Mouse (Mus musculus) testis, adult 2 months (tissue): ENCODE measurements around the gene Olfr453. TPM values are rescaled to one million over a fixed set of nuclear protein-coding genes. Genes with fewer than 3 reads are reported as not detected.

Experiments used
- H3K27ac ChIP-seq: fragments of 200-500 bp; 2 replicates; pipeline ENCODE4 v1.5.1; 2012; ENCODE audit warnings: low read depth, low read length; ENCODE audit not compliant: control insufficient read depth, insufficient read depth
- H3K27me3 ChIP-seq: fragments of 200-500 bp; 2 replicates; pipeline ENCODE4 v1.6.1; 2012; ENCODE audit warnings: mild to moderate bottlenecking, low read length, moderate library complexity; ENCODE audit not compliant: control insufficient read depth, insufficient read depth
- H3K36me3 ChIP-seq: fragments of 200-500 bp; 2 replicates; pipeline ENCODE4 v1.6.1; 2012; ENCODE audit warnings: mild to moderate bottlenecking, low read length; ENCODE audit not compliant: control insufficient read depth, insufficient read depth
- H3K4me1 ChIP-seq: fragments of 200-500 bp; 2 replicates; pipeline ENCODE4 v1.6.1; 2012; ENCODE audit warnings: low read length; ENCODE audit not compliant: control insufficient read depth, insufficient read depth
- H3K4me3 ChIP-seq: fragments of 200-500 bp; 2 replicates; pipeline ENCODE4 v1.5.1; 2012; ENCODE audit warnings: low read depth, mild to moderate bottlenecking, low read length, moderate library complexity, mixed read lengths; ENCODE audit not compliant: control insufficient read depth
- CTCF ChIP-seq: fragments of 200-500 bp; IDR thresholded peaks from 2 replicates; pipeline ENCODE4 v1.5.1; 2012; ENCODE audit warnings: low read depth, mild to moderate bottlenecking, inconsistent platforms, low read length, moderate library complexity; ENCODE audit not compliant: control insufficient read depth, insufficient read depth, insufficient replicate concordance
- POLR2A ChIP-seq: fragments of 200-500 bp; IDR thresholded peaks from 2 replicates; pipeline ENCODE4 v1.6.1; 2012; ENCODE audit warnings: low read depth, mild to moderate bottlenecking, inconsistent platforms, low read length, moderate library complexity; ENCODE audit not compliant: control insufficient read depth
- polyA plus RNA-seq: library from polyadenylated mRNA; depleted of rRNA; stranded (reverse); fragments of >200 nt; gene quantifications from 2 replicates; pipeline ENCODE4 v1.2.3, GENCODE M21; 2012; rRNA removed

Gene Olfr453
- polyA plus RNA-seq, 1 experiment, result not detected

DNA sequence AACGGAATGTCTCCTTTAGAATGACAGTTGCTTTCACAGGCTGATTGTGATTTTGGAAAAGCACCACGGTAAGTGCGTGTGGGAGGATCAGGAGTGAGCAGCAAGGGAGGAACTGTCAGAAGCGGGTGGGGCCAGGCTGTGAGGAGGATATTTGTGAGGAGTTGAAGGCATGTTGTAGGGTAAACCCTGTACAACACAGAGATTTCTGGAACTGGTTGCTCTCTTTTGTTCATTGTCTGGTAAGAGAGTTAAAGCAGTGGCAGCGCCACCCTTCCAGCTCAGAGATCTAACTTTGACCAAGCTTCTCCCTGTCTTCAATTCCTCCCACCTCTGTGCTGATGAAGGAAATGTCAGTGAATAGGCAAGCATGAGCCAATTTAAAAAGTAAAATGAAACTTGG, 3.1 kb downstream of the Olfr453 start:
- no peak for TF ChIP-seq POLR2A
- TF ChIP-seq CTCF, result no peak
- no peak overlapping the region for H3K27ac ChIP-seq
- H3K27me3 ChIP-seq, result no peaks in the 10 kb centered on the region
- H3K4me3 ChIP-seq, result no peak overlapping the region
- H3K36me3 ChIP-seq, result no peaks in the 10 kb centered on the region
- H3K4me1 ChIP-seq, result peaks cover 2% of the 10 kb centered on the region

DNA sequence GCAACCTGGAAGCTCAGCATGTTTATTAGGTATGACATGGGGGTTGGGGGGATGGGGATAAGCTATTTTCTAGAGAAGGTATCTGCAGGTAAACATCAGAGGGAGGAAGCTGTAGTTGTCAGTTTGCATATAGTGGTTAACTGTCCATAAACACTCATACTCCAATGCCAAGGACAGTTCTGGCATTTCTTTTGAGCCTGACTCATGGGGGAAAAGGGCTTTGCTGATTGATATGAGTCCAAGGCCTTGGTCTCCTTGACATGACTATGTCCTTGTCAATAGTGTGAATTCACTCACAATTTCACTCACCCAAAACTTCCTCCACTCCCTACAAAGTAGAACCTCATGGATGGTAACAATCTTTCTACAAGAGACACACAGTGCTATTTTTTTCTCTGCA, 8.7 kb downstream of the Olfr453 start:
- TF ChIP-seq POLR2A, result no peak
- no peak for TF ChIP-seq CTCF
- Histone ChIP-seq H3K4me3 (no peak overlapping the region), H3K36me3 (no peaks in the 10 kb centered on the region), H3K27me3 (no peaks in the 10 kb centered on the region), H3K4me1 (no peaks in the 10 kb centered on the region), H3K27ac (no peak overlapping the region)

DNA sequence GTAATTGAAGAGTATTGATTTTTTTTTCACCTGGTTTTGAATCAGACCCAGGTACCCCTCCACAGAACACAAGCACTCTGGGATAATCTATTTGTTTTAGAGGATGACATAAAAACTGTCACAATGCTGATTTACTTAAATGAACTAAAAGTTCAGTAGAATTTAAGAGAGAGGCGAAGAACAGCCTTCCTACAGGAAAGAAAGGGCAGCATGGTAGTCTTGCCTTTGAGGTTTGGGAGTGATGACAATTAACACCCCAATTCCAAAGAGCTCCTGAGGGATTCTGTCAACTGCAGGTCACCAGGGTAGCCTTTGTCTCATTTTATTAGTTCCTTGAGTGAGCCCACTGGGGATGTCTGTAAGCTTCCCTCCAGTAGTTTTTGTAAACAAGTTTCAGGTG, 16.9 kb downstream of the Olfr453 start, which contains the start of gene Olfr38:
Olfr38 (plus strand) TSS at position 301 of the 400 bp plus-strand sequence.
- Histone ChIP-seq H3K36me3 (no peaks in the 10 kb centered on the region), H3K4me1 (no peaks in the 10 kb centered on the region), H3K27ac (no peak within 1 kb of the TSS), H3K4me3 (no peak within 1 kb of the TSS), H3K27me3 (no peaks in the 10 kb centered on the region)
- TF ChIP-seq CTCF, result no peak
- TF ChIP-seq POLR2A, result no peak

DNA sequence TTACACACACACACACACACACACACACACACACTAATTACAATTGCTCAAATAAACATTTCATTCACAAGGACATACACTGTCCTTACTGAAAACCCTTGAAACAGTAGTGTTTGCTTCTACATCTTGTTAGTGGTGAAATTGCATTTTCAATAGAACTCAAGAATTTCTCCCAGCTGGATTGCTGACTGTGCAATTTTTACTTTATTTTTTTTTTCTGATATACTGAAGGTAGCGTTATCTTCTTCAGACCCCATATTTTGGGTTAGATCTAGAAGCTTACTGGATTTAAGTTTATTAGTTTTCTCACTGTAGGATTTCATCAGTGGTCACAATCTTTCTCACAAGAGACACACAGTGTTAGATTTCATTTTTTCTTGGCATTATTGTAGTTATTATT, 37.9 kb downstream of the Olfr453 start:
- TF ChIP-seq POLR2A (no peak), CTCF (no peak)
- Histone ChIP-seq H3K4me1 (no peaks in the 10 kb centered on the region), H3K27ac (no peak overlapping the region), H3K36me3 (no peaks in the 10 kb centered on the region), H3K27me3 (no peaks in the 10 kb centered on the region), H3K4me3 (no peak overlapping the region)

DNA sequence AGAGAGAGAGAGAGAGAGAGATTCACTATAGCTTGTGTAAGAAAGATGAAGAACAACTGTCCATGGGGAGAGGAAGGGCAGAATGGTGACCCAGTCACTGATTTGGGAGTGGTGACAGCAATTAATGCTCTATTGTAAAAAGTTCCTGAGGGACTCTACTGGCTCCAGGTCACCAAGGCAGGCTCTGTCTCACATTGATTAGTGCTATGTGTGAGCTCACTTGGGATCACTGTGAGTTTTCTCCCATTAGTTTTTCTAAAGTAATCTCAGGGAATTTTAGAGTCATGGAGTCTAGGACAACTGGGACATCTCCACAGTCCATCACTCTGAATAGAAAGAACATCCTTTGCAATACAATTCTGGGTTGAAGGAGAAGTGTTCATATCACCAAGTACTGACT, 45.6 kb downstream of the Olfr453 start, which contains the start of gene Olfr452:
Olfr452 (plus strand) TSS at position 301 of the 400 bp plus-strand sequence.
- H3K27ac ChIP-seq, result no peak within 1 kb of the TSS
- H3K4me1 ChIP-seq, result no peaks in the 10 kb centered on the region
- TF ChIP-seq POLR2A, result no peak
- no peak for TF ChIP-seq CTCF
- no peak within 1 kb of the TSS for H3K4me3 ChIP-seq
- no peaks in the 10 kb centered on the region for H3K36me3 ChIP-seq
- H3K27me3 ChIP-seq, result no peaks in the 10 kb centered on the region

DNA sequence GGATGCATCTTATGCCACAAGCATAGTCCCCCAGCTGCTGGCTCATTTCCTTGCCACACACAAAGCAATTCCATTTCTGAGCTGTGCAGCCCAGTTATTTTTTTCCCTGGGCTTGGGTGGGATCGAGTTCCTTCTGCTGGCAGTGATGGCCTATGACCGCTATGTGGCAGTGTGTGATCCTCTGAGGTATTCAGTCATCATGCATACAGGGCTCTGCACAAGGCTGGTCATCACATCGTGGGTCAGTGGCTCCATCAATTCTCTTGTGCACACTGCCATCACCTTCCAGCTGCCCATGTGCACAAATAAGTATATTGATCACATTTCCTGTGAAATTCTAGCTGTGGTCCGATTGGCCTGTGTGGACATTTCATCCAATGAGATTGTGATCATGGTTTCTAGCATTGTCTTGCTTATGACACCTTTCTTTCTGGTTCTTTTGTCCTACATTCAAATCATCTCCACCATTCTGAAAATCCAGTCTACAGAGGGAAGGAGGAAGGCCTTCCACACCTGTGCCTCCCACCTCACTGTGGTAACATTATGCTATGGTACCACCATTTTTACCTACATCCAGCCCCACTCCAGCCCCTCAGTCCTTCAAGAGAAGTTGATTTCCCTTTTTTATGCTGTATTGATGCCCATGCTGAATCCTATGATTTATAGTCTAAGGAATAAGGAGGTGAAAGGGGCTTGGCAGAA, 51.2 kb downstream of the Olfr453 start:
- no peaks in the 10 kb centered on the region for H3K36me3 ChIP-seq
- no peaks in the 10 kb centered on the region for H3K27me3 ChIP-seq
- no peaks in the 10 kb centered on the region for H3K4me1 ChIP-seq
- no peak overlapping the region for H3K4me3 ChIP-seq
- H3K27ac ChIP-seq, result no peak overlapping the region
- TF ChIP-seq POLR2A (no peak), CTCF (no peak)

DNA sequence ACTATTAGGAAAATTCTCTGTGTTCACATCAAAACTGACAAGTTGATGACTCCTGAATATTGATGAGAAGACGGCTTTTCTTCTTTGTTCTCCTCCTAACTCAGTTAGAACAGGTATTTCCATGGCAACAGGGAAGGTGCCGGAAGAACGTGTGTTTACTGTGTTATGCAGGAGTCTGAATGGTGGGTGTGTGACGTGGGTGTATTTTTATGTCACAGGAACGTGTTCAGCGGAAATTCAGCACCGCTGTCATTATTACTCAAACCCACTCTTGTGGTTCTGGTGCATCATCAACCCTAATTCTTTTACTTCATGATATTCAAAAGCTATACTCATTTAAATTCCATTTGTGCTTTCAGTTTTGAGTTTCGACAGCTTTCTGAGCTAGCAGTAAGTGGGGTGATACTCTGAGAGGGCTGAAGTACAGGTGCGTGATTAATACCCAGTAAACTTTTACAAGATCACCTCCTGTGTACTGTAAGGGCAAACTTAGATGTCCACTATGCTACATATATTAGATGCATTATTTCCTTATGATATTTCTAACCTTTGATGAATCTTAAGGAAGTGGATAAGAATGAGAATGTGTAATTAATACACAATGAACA, 51.9 kb downstream of the Olfr453 start:
- no peak for TF ChIP-seq CTCF
- no peak for TF ChIP-seq POLR2A
- Histone ChIP-seq H3K27ac (no peak overlapping the region), H3K4me3 (no peak overlapping the region), H3K4me1 (no peaks in the 10 kb centered on the region), H3K36me3 (no peaks in the 10 kb centered on the region), H3K27me3 (no peaks in the 10 kb centered on the region)

DNA sequence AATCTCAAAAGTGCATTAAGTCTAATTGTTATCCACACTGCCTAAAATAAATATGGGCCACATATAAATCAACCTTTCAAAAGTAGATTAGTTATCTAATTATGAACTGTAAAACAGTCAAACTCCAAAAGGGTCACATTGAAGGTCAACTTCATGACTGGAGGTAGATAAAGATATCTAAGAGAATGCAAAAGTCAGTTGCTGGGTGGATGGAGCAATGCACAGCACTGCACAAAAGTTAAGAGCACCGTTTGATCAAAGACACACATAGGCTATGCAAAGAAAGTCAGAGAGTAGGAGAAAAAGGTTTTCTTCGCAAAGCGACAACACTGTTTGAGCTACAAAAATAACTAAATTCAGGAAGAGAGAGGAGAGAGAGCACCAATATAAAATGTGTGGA, 55.8 kb downstream of the Olfr453 start:
- Histone ChIP-seq H3K27ac (no peak overlapping the region), H3K4me1 (no peaks in the 10 kb centered on the region), H3K4me3 (no peak overlapping the region), H3K27me3 (no peaks in the 10 kb centered on the region), H3K36me3 (no peaks in the 10 kb centered on the region)
- TF ChIP-seq POLR2A (no peak), CTCF (no peak)

Other genes starting within 250 kb of the Olfr453 start
- 0.02 and 0.15 TPM in 2 replicates for gene Olfr455, start 191.8 kb upstream of the Olfr453 start, polyA plus RNA-seq
- gene Tcaf3, start 141.7 kb upstream of the Olfr453 start, polyA plus RNA-seq, result not detected in 2 replicates
- gene Tcaf2, start 94.1 kb upstream of the Olfr453 start, polyA plus RNA-seq, result 0.29 and 0.43 TPM in 2 replicates
- gene Tcaf1, start 29.3 kb upstream of the Olfr453 start, polyA plus RNA-seq, result 2.2 and 2.6 TPM in 2 replicates
- not detected in 2 replicates for gene Olfr38, start 17.0 kb downstream of the Olfr453 start, polyA plus RNA-seq
- gene Olfr452, start 45.7 kb downstream of the Olfr453 start, polyA plus RNA-seq, result not detected in 2 replicates
- gene Olfr450, start 72.6 kb downstream of the Olfr453 start, polyA plus RNA-seq, result not detected in 2 replicates
- not detected in 2 replicates for gene Olfr449, start 95.0 kb downstream of the Olfr453 start, polyA plus RNA-seq
- not detected in 2 replicates for gene Olfr448, start 151.1 kb downstream of the Olfr453 start, polyA plus RNA-seq
- not detected in 2 replicates for gene Olfr447, start 169.5 kb downstream of the Olfr453 start, polyA plus RNA-seq
- not detected in 2 replicates for gene Olfr446, start 182.0 kb downstream of the Olfr453 start, polyA plus RNA-seq
- not detected in 2 replicates for gene Olfr444, start 209.7 kb downstream of the Olfr453 start, polyA plus RNA-seq